Mouse (Mus musculus): Measurements from ENCODE around the gene Trex2.

GRCm38 (mm10) chrX:73451949-73452348 lies 16.8 kb upstream of the Trex2 start:
- TF ChIP-seq POLR2A (IDR thresholded peaks at IDR 0.05; ENCODE audit: borderline replicate concordance, control insufficient read depth, low read depth, low read length), result no peak
- peak; percentile 78 for TF ChIP-seq CTCF (IDR thresholded peaks at IDR 0.05; ENCODE audit: control insufficient read depth, insufficient read depth, low read length)
